Mouse (Mus musculus) left cerebral cortex, postnatal 10 days (tissue): ENCODE data around the gene Cend1. TPM values are rescaled to one million over a fixed set of nuclear protein-coding genes. Genes with fewer than 3 reads are reported as not detected.

Experiments used
- DNase-seq, 2 experiments: peaks; one replicate each; pipeline ENCODE4 v3.0.0; 2021 to 2022; ENCODE audit warnings: low spot score in 2 of 2, mixed read lengths in 1 of 2; ENCODE audit errors: extremely low spot score in 1 of 2
- intact Hi-C: fragments of 180-260 bp; cut with DNase I; formaldehyde crosslinking; loops from one replicate; pipeline ENCODE4 v1.15.1; 2025
- total RNA-seq, 2 experiments: library from RNA; stranded (reverse); gene quantifications; 2 replicates each; pipeline ENCODE4 v1.2.3; 2021

The Cend1 gene
- total RNA-seq, 2 experiments from 2014 or later: 267 to 296 TPM

DNA sequence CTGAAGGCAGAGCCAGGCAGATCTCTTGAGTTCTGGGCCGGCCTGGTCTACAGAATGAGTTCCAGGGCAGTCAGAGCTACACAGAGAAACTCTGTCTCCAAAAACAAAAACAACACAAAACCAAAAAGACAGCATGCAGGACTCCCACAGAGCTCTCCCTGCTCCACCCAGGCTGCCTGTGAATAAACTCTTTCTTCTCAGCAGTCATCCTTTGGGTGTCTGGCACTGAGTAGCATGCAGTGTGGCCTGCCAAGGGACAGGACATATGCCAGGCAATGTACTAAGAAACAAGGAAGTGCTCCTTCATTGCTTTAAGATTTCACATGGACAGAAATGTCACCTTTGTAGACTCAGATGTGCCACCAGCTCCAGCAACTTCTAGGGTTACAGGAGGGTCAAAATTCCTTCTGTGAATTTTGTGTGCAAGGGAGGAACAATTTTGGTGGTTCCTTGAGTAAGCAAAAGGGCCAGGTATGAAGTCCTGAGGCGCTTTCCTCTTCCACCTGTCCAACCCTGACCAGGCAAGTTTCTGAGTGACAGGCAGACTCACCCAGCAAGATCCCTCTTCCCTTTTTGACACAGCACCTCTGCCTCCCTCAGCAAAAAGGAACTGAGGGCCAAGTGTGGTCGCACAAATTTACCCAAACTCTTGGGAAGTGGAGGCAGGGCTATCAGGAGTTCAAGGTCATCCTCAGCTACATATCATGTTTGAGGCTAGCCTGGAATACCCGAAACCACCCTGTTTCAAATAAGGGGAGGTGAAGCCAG is 48.0 kb downstream of the Cend1 start:
- intact Hi-C loops: no loop called here
- DNase-seq: no peak

DNA sequence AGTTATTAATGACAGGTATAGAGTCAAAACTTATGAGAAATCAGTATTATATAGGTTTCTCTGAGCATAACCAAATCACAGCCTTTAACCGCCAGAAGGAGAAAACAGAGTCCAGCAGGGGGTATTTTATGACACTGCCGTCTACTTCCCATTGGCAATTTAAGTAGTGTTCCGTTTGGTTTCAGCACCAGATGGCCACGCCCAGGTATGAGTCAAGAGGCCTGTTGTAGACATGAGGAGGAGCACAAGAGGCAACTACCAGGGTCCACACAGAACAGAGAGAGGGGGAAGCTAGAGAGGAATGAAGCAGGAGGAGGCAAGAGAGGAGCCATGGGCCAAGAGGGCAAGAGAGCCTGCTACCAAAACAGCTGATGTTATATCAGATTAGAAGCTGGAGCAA is 49.7 kb downstream of the Cend1 start:
- intact Hi-C loops: no loop called here
- DNase-seq: no peak

Other genes starting within 250 kb of the Cend1 start
- gene Hras, start 235.5 kb downstream of the Cend1 start, total RNA-seq: 100 to 1,000 TPM; 246 to 262 TPM
- gene Lrrc56, start 235.3 kb downstream of the Cend1 start, total RNA-seq: 1 to 10 TPM; 4.7 to 4.9 TPM
- gene Lmntd2, start 215.4 kb downstream of the Cend1 start, total RNA-seq: not detected
- under 1 TPM; 0.58 to 0.69 TPM for gene Rassf7, start 213.6 kb downstream of the Cend1 start, total RNA-seq
- 10 to 100 TPM; 63.6 to 69.6 TPM for gene Phrf1, start 200.7 kb downstream of the Cend1 start, total RNA-seq
- gene Irf7, start 163.0 kb downstream of the Cend1 start, total RNA-seq: under 1 TPM; 0.22 to 0.58 TPM
- gene Cdhr5, start 152.7 kb downstream of the Cend1 start, total RNA-seq: not detected
- gene Sct, start 150.4 kb downstream of the Cend1 start, total RNA-seq: not detected
- under 1 TPM; 0.15 to 0.36 TPM for gene Drd4, start 137.5 kb downstream of the Cend1 start, total RNA-seq
- gene Deaf1, start 101.8 kb downstream of the Cend1 start, total RNA-seq: 100 to 1,000 TPM; 258 to 269 TPM
- 10 to 100 TPM; 21.6 to 23.5 TPM for gene Tmem80, start 101.8 kb downstream of the Cend1 start, total RNA-seq
- gene Eps8l2, start 90.6 kb downstream of the Cend1 start, total RNA-seq: 1 to 10 TPM; 1.1 to 1.4 TPM
- gene Taldo1, start 37.3 kb downstream of the Cend1 start, total RNA-seq: 100 to 1,000 TPM; 113 to 114 TPM
- gene Gatd1, start 15.4 kb downstream of the Cend1 start, total RNA-seq: 10 to 100 TPM; 38.2 to 39.5 TPM
- 100 to 1,000 TPM; 286 to 306 TPM for gene Slc25a22, start 8.4 kb upstream of the Cend1 start, total RNA-seq
- 1 to 10 TPM; 1.8 to 2.0 TPM for gene Pidd1, start 14.5 kb upstream of the Cend1 start, total RNA-seq
- 100 to 1,000 TPM; 687 to 705 TPM for gene Rplp2, start 17.9 kb upstream of the Cend1 start, total RNA-seq
- 10 to 100 TPM; 19.2 to 25.5 TPM for gene Pnpla2, start 25.7 kb upstream of the Cend1 start, total RNA-seq
- 1 to 10 TPM; 3.4 to 5.8 TPM for gene Cracr2b, start 31.6 kb upstream of the Cend1 start, total RNA-seq
- 10 to 100 TPM; 31.8 to 33.7 TPM for gene Cd151, start 37.9 kb upstream of the Cend1 start, total RNA-seq
- 10 to 100 TPM; 43.8 to 45.0 TPM for gene Polr2l, start 45.6 kb upstream of the Cend1 start, total RNA-seq
- 10 to 100 TPM; 29.0 to 35.4 TPM for gene Tspan4, start 45.7 kb upstream of the Cend1 start, total RNA-seq
- gene Chid1, start 110.4 kb upstream of the Cend1 start, total RNA-seq: 10 to 100 TPM; 69.2 to 71.1 TPM
- gene Ap2a2, start 132.7 kb upstream of the Cend1 start, total RNA-seq: 100 to 1,000 TPM; 257 to 265 TPM
- gene Muc6, start 225.8 kb upstream of the Cend1 start, total RNA-seq: not detected